Mouse (Mus musculus): ENCODE data around the gene Sik3.

DNA sequence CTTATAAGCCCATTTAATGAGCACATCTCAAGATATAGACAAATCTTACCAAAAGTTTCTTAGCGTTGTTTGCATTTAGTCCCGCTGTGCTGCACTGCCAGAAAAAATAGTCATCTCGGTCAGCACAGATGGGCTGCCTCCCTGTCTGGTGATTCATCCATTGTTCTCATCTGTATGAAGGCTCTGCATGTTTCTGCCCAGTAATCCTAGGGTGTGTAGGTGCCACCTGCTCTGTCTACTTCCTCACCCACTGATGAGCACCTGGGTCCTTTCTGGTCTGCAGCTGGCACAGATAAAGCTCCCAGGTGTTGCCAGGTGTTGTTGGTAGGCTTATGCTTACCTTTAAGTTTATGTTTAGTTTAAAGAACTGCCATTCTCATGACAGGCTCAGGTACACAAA is 29.8 kb downstream of the Sik3 start:
- no peak for TF ChIP-seq EP300 (IDR thresholded peaks at IDR 0.05; ENCODE audit: low read depth)
- TF ChIP-seq CTCF (IDR thresholded peaks at IDR 0.05; ENCODE audit: low read depth): no peak

All from liver, postnatal 0 days (tissue).